Mouse (Mus musculus) cerebellum, postnatal 36 days (tissue): Measurements from ENCODE around the gene Gm11236.
"Not testable (repeated sequence)": the region's sequence is repeated elsewhere in the genome, so short reads cannot be mapped to it uniquely, and the experiment has no call there.

ENCODE experiments used
- DNase-seq, 2 experiments: peaks; one replicate each; pipeline ENCODE4 v3.0.0; 2021 to 2022; ENCODE audit warnings: mixed read lengths in 2 of 2

Gm11236 gene

GRCm38 (mm10) chr4:73637821-73638220, at the start of gene Gm11236:
Gene Gm11236, plus strand, starts transcription at chr4:73638121.
- not testable (repeated sequence) for DNase-seq

GRCm38 (mm10) chr4:73599248-73599647, 38.7 kb upstream of the Gm11236 start:
- DNase-seq, result no peak

- DNase-seq, result not testable (repeated sequence)
Measured at GRCm38 (mm10) chr4:73607581-73607980, 30.3 kb upstream of the Gm11236 start, which contains the start of gene Gm11238. Gene Gm11238, plus strand, starts transcription at chr4:73607881.

GRCm38 (mm10) chr4:73622684-73623083, 15.2 kb upstream of the Gm11236 start, which contains the start of gene Gm11237:
Gene Gm11237, plus strand, starts transcription at chr4:73622984.
- not testable (repeated sequence) for DNase-seq

- DNase-seq, result not testable (repeated sequence)
Measured at GRCm38 (mm10) chr4:73661864-73662263, 23.9 kb downstream of the Gm11236 start.

- not testable (repeated sequence) for DNase-seq
Measured at GRCm38 (mm10) chr4:73668054-73668453, 30.1 kb downstream of the Gm11236 start, which contains the start of gene Gm11239. Gene Gm11239, plus strand, starts transcription at chr4:73668354.

GRCm38 (mm10) chr4:73683216-73683615, 45.3 kb downstream of the Gm11236 start, which contains the start of gene Gm428:
Gene Gm428, plus strand, starts transcription at chr4:73683516.
- DNase-seq, result not testable (repeated sequence)
